Mouse (Mus musculus) heart, postnatal 0 days (tissue): ENCODE results near the gene Mindy1. TPM values are rescaled to one million over a fixed set of nuclear protein-coding genes. Genes with fewer than 3 reads are reported as not detected.
A peak's percentile ranks its signal among the peaks of the same experiment; 100 is the strongest.

Source experiments
- ATAC-seq: fragments of 200-750 bp; cut with Nextera tagmentation; 2 replicates; pipeline ENCODE4 v1.8.0; 2017; ENCODE audit warnings: low read depth, moderate number of reproducible peaks, moderate library complexity; ENCODE audit not compliant: insufficient read depth
- DNase-seq: peaks from one replicate; pipeline ENCODE4 v3.0.0-alpha.2; 2016; ENCODE audit warnings: low spot score
- H3K27ac ChIP-seq: fragments of 300-500 bp; sonication (generic); 2 replicates; pipeline ENCODE4 v1.5.1; 2014; ENCODE audit warnings: low read depth, mild to moderate bottlenecking
- H3K27me3 ChIP-seq: fragments of 300-500 bp; sonication (generic); 2 replicates; pipeline ENCODE4 v1.6.1; 2014; ENCODE audit warnings: low read length, mixed read lengths; ENCODE audit not compliant: control insufficient read depth, insufficient read depth
- H3K36me3 ChIP-seq: fragments of 300-500 bp; sonication (generic); replicated peaks from 2 replicates; pipeline ENCODE4 v1.6.1; 2014; ENCODE audit warnings: low read length, mixed read lengths; ENCODE audit not compliant: control insufficient read depth, insufficient read depth
- H3K4me1 ChIP-seq: fragments of 300-500 bp; sonication (generic); 2 replicates; pipeline ENCODE4 v1.6.1; 2014; ENCODE audit warnings: antibody characterized with exemption; ENCODE audit not compliant: control insufficient read depth, insufficient read depth
- H3K4me2 ChIP-seq: fragments of 300-500 bp; sonication (generic); 2 replicates; pipeline ENCODE4 v1.6.1; 2014; ENCODE audit warnings: low read depth, mild to moderate bottlenecking, low read length, moderate library complexity
- H3K4me3 ChIP-seq: fragments of 300-500 bp; sonication (generic); 2 replicates; pipeline ENCODE4 v1.5.1; 2014; ENCODE audit warnings: low read depth, low read length
- H3K9ac ChIP-seq: fragments of 300-500 bp; sonication (generic); replicated peaks from 2 replicates; pipeline ENCODE4 v1.6.1; 2014; ENCODE audit warnings: low read depth, low read length, mixed read lengths
- H3K9me3 ChIP-seq: fragments of 300-500 bp; sonication (generic); replicated peaks from 2 replicates; pipeline ENCODE4 v1.6.1; 2016; ENCODE audit warnings: low read length; ENCODE audit not compliant: control insufficient read depth
- CTCF ChIP-seq: IDR thresholded peaks from 2 replicates; pipeline ENCODE4 v1.5.1; 2016; ENCODE audit warnings: antibody characterized with exemption, control low read depth, low read depth
- EP300 ChIP-seq: IDR thresholded peaks from 2 replicates; pipeline ENCODE4 v1.6.1; 2016; ENCODE audit warnings: antibody characterized with exemption, low read depth
- WGBS: fragments of 180-500 bp; shearing (Covaris S2); extraction: QIAGEN DNeasy Blood & Tissue Kit; methylation state at CpG from one replicate; pipeline ENCODE4 v1.1.7; 2014; 5-methylcytosine and 5-hydroxymethylcytosine counted together
- polyA plus RNA-seq: library from polyadenylated mRNA; unstranded; fragments of >200 nt; fragmentation: Nextera tagmentation; extraction: Ambion mirVana; gene quantifications from 2 replicates; pipeline ENCODE4 v1.2.1, GENCODE M21; 2015
- total RNA-seq: library from RNA; depleted of rRNA; stranded (reverse); fragments of >200 nt; gene quantifications from 2 replicates; pipeline ENCODE4 v1.2.3, GENCODE M21; 2014; ENCODE audit warnings: low replicate concordance; rRNA removed

The Mindy1 gene
- total RNA-seq (28.0 and 64.4 TPM in 2 replicates), polyA plus RNA-seq (27.8 and 28.4 TPM in 2 replicates)

- Histone ChIP-seq H3K4me2 (peak within 1 kb of the TSS; percentile 85), H3K9ac (peak within 1 kb of the TSS; percentile 86), H3K27me3 (no peaks in the 10 kb centered on the region), H3K9me3 (no peaks in the 10 kb centered on the region), H3K4me1 (peaks cover 22% of the 10 kb centered on the region), H3K36me3 (no peaks in the 10 kb centered on the region), H3K27ac (peak within 1 kb of the TSS; percentile 96), H3K4me3 (peak within 1 kb of the TSS; percentile 65)
- ATAC-seq (peak; percentile 85), DNase-seq (peak; percentile 96)
- under 1% methylated on average over 52 of the region's 53 CpGs for WGBS
- TF ChIP-seq CTCF (peak; percentile 36), EP300 (0 out of 2 replicates have a peak, but pooled peaks have one; percentile 43)
These were observed at the start of gene Mindy1, which contains the start of gene Prune1 for GRCm38 (mm10) chr3:95281216-95282126. TSS of gene Mindy1 (plus strand) at chr3:95281345. TSS of gene Prune1 (minus strand) at chr3:95282076.

- Histone ChIP-seq H3K36me3 (peaks cover 54% of the 10 kb centered on the region), H3K27ac (no peak overlapping the region), H3K27me3 (no peaks in the 10 kb centered on the region), H3K4me3 (no peak overlapping the region), H3K4me1 (peaks cover 23% of the 10 kb centered on the region), H3K4me2 (no peak overlapping the region), H3K9me3 (no peaks in the 10 kb centered on the region), H3K9ac (no peak overlapping the region)
- ATAC-seq (no peak), DNase-seq (no peak)
- 40% methylated on average over 7 of the region's 7 CpGs for WGBS
- no peak for TF ChIP-seq EP300
- no peak for TF ChIP-seq CTCF
These were observed 48.4 kb upstream of the Mindy1 start for GRCm38 (mm10) chr3:95232771-95233170.

GRCm38 (mm10) chr3:95233303-95233980 lies 47.7 kb upstream of the Mindy1 start:
- ATAC-seq (no peak), DNase-seq (no peak)
- H3K4me2 ChIP-seq = no peak overlapping the region
- H3K4me3 ChIP-seq = no peak overlapping the region
- no peak overlapping the region for H3K27ac ChIP-seq
- WGBS = 79% methylated on average over 16 of the region's 16 CpGs
- peaks cover 54% of the 10 kb centered on the region for H3K36me3 ChIP-seq
- no peaks in the 10 kb centered on the region for H3K27me3 ChIP-seq
- H3K9me3 ChIP-seq = no peaks in the 10 kb centered on the region
- TF ChIP-seq EP300 (no peak), CTCF (no peak)
- H3K9ac ChIP-seq = no peak overlapping the region
- H3K4me1 ChIP-seq = peaks cover 25% of the 10 kb centered on the region

- Histone ChIP-seq H3K4me2 (no peak overlapping the region), H3K9ac (no peak overlapping the region), H3K4me3 (no peak overlapping the region), H3K27ac (no peak overlapping the region), H3K27me3 (no peaks in the 10 kb centered on the region), H3K4me1 (peaks cover 19% of the 10 kb centered on the region), H3K36me3 (peaks cover 54% of the 10 kb centered on the region), H3K9me3 (no peaks in the 10 kb centered on the region)
- 88% methylated on average over 23 of the region's 23 CpGs for WGBS
- DNase-seq (no peak), ATAC-seq (no peak)
- TF ChIP-seq CTCF (no peak), EP300 (no peak)
These were observed 45.5 kb upstream of the Mindy1 start for GRCm38 (mm10) chr3:95235386-95236301.
